Mouse (Mus musculus) left cerebral cortex, postnatal 10 days (tissue): ENCODE data around the gene 2010111I01Rik. TPM values are rescaled to one million over a fixed set of nuclear protein-coding genes. Genes with fewer than 3 reads are reported as not detected.

Source experiments
- DNase-seq, 2 experiments: peaks; one replicate each; pipeline ENCODE4 v3.0.0; 2021 to 2022; ENCODE audit warnings: low spot score in 2 of 2, mixed read lengths in 1 of 2; ENCODE audit errors: extremely low spot score in 1 of 2
- intact Hi-C: fragments of 180-260 bp; cut with DNase I; formaldehyde crosslinking; loops from one replicate; pipeline ENCODE4 v1.15.1; 2025
- microRNA-seq: library from miRNA; unstranded; fragments of <30 nt; microRNA quantifications from one replicate; pipeline ENCODE4 v1.2.0, GENCODE M21; 2022
- total RNA-seq, 2 experiments: library from RNA; stranded (reverse); gene quantifications; 2 replicates each; pipeline ENCODE4 v1.2.3; 2021

2010111I01Rik gene
- total RNA-seq, 2 experiments from 2014 or later = 62.1 to 69.1 TPM

DNA sequence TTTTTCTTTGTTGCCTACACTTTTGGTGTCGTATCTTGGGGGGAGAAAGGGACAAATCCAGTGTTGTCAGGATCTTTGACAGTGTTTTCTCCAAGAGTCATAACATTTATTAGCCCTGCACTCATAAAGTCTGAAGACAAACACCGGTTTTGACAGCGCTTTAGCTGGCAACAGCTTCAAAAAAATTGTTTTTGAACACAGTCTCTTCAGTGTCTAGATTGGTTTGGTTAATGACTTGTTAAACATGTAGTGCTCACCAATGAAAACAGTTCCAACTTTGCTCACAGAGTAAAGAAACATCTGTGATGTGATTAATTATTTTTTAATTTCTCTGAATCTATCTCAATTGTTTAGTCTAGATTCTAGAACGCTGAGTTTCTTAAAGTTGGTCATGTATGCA, 394.7 kb downstream of the 2010111I01Rik start:
- intact Hi-C loops = no loop called here
- no peak for DNase-seq

- DNase-seq = no peak
- intact Hi-C loops = no loop called here
Observed at GRCm38 (mm10) chr13:63360111-63360885, 395.6 kb downstream of the 2010111I01Rik start.

DNA sequence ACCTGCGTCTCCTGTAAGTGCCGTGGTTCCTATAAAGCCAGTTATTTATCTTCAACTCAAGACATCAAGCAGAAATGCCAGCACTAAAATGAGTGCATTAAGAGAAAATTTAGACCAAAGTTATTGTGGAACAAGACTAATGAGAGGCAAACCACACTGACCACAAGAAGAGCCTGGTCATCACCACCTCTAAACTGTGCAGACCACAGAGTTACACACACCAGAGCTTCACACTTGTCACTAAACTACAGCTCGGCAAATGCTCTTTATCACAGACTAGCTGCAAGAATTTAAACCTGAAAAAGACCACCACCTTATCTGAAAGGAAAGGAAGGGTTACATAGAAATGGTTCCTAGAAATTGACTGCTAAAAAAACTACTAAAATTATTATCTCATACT, 397.1 kb downstream of the 2010111I01Rik start:
- no peak for DNase-seq
- intact Hi-C loops = no loop called here

- intact Hi-C loops = no loop called here
- no peak for DNase-seq
Observed at GRCm38 (mm10) chr13:63373460-63374166, 408.9 kb downstream of the 2010111I01Rik start.

Small RNA genes within 50 kb of the gene (microRNA-seq; reads per million reads assigned to microRNA genes)
- 10,928 reads per million, percentile 95 among the genes with 10 or more reads in this experiment for gene Mir23b
- gene Mir24-1 = not detected
- 1,155 reads per million, percentile 79 among the genes with 10 or more reads in this experiment for gene Mir27b
- gene Mir3074-1 = not detected

Other genes with a start within 250 kb of the 2010111I01Rik start
- 10 to 100 TPM in 1 of 2 experiments, 1 to 10 TPM in 1; 9.9 to 10.0 TPM for gene Platr25, start 204.2 kb upstream of the 2010111I01Rik start, total RNA-seq
- 1 to 10 TPM; 4.0 to 7.6 TPM for gene Gm5141, start 179.1 kb upstream of the 2010111I01Rik start, total RNA-seq
- under 1 TPM; 0.34 to 0.69 TPM for gene Fbp2, start 106.5 kb upstream of the 2010111I01Rik start, total RNA-seq
- gene Fbp1, start 76.6 kb upstream of the 2010111I01Rik start, total RNA-seq = under 1 TPM in 1 of 2 experiments, not detected in 1; 0.39 TPM